In genomic region chr12:41644802-41645551, GRCm38 (mm10) we compare ENCODE assay signal across 15 mouse cellular contexts.
DNase-seq lines count a peak whose midpoint lies in the region.
"Had no signal": no experiment of that assay in that cellular context is flagged by ENCODE, and none has a peak within 500 bp of the region (broad histone marks: within the 10 kb centered on the region; RNA-seq: fewer than 3 reads in every experiment).

No protein-coding gene starts in this region.

- peak; percentile 1 to 3 for DNase-seq in heart, postnatal 10 days
- DNase-seq in heart, adult 9 months (ENCODE audit: low spot score in 2 of 2) = no peak
- DNase-seq in left cerebral cortex, postnatal 14 days (ENCODE audit: low spot score in 2 of 2) = peak; percentile 26 to 66
- no peak for DNase-seq in left cerebral cortex, postnatal 10 days (ENCODE audit: extremely low spot score in 1 of 2, low spot score in 2 of 2)
- DNase-seq in right cerebral cortex, postnatal 10 days (ENCODE audit: low spot score in 2 of 2) = peak; percentile 27 to 51
- DNase-seq in right cerebral cortex, postnatal 36 days (ENCODE audit: low spot score in 2 of 2) = no peak
- no peak for DNase-seq in adrenal gland, postnatal 25 days
- DNase-seq: cerebellum, adult 9-10 months; heart, postnatal 4 days; kidney, adult 18-20 months; kidney, postnatal 14 days; left cerebral cortex, postnatal 4 days; liver; lung, postnatal 14 days; right cerebral cortex, adult 18-20 months had no signal

- intact Hi-C loops in heart, postnatal 10 days (cut with DNase I) = no loop called here
- intact Hi-C loops in left cerebral cortex, postnatal 14 days (cut with DNase I) = no loop called here
- intact Hi-C loops in left cerebral cortex, postnatal 10 days (cut with DNase I) = no loop called here

Comparison
In these comparisons a context has a peak if more than half of its experiments do, and no peak if none do; other contexts are left out.
1. DNase-seq: peak in heart, postnatal 10 days (2 of 2), left cerebral cortex, postnatal 14 days (2 of 2) and right cerebral cortex, postnatal 10 days (2 of 2); none in heart, adult 9 months (0 of 2), left cerebral cortex, postnatal 10 days (0 of 2), right cerebral cortex, postnatal 36 days (0 of 2) and adrenal gland, postnatal 25 days (single experiment).